Mouse (Mus musculus): ENCODE measurements around the gene Lta. TPM values are rescaled to one million over a fixed set of nuclear protein-coding genes. Genes with fewer than 3 reads are reported as not detected.

Gene Lta
- total and polyA plus RNA-seq, 3 experiments, result 0.24 TPM; not detected in 2

DNA sequence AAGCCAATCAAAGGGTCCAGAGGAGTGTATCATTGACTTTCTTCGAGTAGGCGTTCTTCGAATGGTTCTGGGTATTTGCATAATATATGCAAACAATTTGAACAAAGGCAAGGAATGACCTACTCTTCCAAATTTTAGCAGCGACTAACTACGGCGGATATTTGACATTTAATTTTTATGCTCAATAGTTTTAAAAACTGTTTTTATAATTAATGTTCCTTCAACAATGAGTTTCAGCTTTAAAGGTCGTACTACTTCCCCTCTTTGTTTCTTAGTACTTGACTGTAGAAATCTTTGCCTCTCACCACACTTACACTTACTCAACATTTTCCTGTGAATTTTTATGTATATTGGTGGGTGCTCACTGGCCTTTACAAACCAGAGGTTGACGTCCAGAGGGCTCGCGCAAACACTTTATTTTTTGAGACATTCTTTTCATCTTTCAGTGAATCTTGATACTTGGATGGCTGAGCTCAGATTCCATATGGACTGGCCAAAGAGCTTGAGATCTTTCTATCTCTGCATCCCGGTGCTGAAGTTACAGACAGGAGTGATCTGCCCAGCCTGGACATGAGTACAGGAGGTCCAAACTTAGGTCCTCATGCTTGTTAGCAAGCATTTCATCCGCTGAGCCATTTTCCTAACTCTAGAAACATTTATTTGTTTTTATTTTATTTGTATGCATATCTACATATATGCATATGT is 39.5 kb downstream of the Lta start:
- no peak for DNase-seq (ENCODE audit: low read depth, low spot score)
- no peak for TF ChIP-seq E2F4 (IDR thresholded peaks at IDR 0.05; ENCODE audit: borderline replicate concordance, low read depth, low read length)
- no peak for TF ChIP-seq BHLHE40 (IDR thresholded peaks at IDR 0.05; ENCODE audit: borderline replicate concordance, low read depth, low read length)
- TF ChIP-seq ZNF384 (IDR thresholded peaks at IDR 0.05; ENCODE audit: low read depth, low read length), result no peak
- no peak; the same call in 1 of the 2 replicates for TF ChIP-seq MYC (IDR thresholded peaks at IDR 0.05; ENCODE audit: low read depth, low read length)
- peak; percentile 51; the same call in 1 of the 2 replicates for TF ChIP-seq MXI1 (IDR thresholded peaks at IDR 0.05; ENCODE audit: low read depth, low read length)
- TF ChIP-seq ZMIZ1 (IDR thresholded peaks at IDR 0.05; ENCODE audit: low read depth, low read length), result no peak
- no peak for TF ChIP-seq SIN3A (IDR thresholded peaks at IDR 0.05; ENCODE audit: low read length)
- no peak for TF ChIP-seq ELF1 (IDR thresholded peaks at IDR 0.05; ENCODE audit: low read depth, low read length)
- H3K9ac ChIP-seq (ENCODE audit: control insufficient read depth, low read depth, low read length, poor library complexity, severe bottlenecking), result peak overlapping the region; percentile 85
- peak overlapping the region; percentile 96 for H3K27ac ChIP-seq (ENCODE audit: control insufficient read depth, low read depth, low read length)
- no peaks in the 10 kb centered on the region for H3K9me3 ChIP-seq (replicated peaks; ENCODE audit: insufficient read depth, low read length)
- no peaks in the 10 kb centered on the region for H3K27me3 ChIP-seq (ENCODE audit: control insufficient read depth in 1 of 2, insufficient read depth in 2 of 2, low read length in 2 of 2)
- H3K4me1 ChIP-seq (ENCODE audit: control insufficient read depth in 1 of 2, insufficient read depth in 2 of 2, low read length in 2 of 2), result peaks cover 3 to 13% of the 10 kb centered on the region in 2 experiments; a peak in 3 of 4 replicates
- H3K4me3 ChIP-seq (ENCODE audit: control insufficient read depth in 1 of 2, insufficient read depth in 1 of 2, low read depth in 2 of 2, low read length in 2 of 2), result peak overlapping the region; percentile 89 to 92
- peaks cover 43% of the 10 kb centered on the region for H3K79me2 ChIP-seq (ENCODE audit: control insufficient read depth, insufficient read depth, low read length, poor library complexity)
- peaks cover 13 to 21% of the 10 kb centered on the region in 2 experiments for H3K36me3 ChIP-seq (ENCODE audit: control insufficient read depth in 1 of 2, insufficient read depth in 2 of 2, low read length in 2 of 2)

DNA sequence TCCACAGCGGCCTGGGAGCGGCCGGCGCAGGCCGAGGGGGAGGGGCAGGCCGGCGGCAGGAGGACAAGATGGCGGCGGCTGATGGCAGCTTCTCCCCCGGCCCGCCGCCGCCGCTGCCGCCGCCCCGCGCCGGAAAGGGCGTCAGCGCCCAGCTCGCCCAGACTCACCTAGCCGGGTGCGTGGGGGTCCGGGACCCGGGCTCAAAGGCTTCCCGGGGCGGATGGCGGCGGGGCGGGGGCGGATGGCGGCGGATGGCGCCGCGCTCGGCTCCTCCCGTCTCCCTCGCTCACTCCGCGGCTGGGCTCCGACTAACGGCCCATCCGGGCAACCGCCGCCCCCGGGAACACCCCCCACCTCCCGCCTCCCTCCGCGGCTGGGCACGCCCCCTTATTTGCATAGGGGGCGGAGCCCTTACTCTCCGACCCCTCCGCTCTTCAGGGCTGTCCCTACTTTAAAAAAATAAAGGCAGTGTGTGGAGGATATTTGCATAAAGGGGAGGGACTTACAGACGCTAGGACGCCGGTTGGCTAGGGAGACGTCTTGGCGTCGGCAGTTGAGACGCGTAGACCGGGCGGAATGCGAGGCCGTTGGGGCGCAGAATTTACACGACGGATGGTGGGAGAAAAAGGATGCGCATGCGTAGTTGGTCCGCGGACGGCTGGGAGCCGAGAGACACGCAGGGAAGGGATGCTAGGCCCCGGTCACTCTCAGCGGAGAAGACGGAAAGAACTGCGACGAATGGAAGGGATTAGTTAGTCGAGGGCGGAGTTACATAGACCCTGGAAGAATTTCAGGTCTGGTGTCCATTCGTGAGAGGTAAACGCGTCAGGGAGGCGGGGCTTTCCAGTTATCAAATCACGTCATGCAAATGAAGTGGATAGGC is 40.3 kb downstream of the Lta start, which contains the start of gene Prrc2a:
Gene Prrc2a, minus strand, starts transcription at position 330 of the 883 bp plus-strand sequence.
- peaks cover 3 to 13% of the 10 kb centered on the region in 2 experiments; a peak in 3 of 4 replicates for H3K4me1 ChIP-seq (ENCODE audit: control insufficient read depth in 1 of 2, insufficient read depth in 2 of 2, low read length in 2 of 2)
- peaks cover 50% of the 10 kb centered on the region for H3K79me2 ChIP-seq (ENCODE audit: control insufficient read depth, insufficient read depth, low read length, poor library complexity)
- no peaks in the 10 kb centered on the region for H3K9me3 ChIP-seq (replicated peaks; ENCODE audit: insufficient read depth, low read length)
- H3K27ac ChIP-seq (ENCODE audit: control insufficient read depth, low read depth, low read length), result peak within 1 kb of the TSS; percentile 96
- peak within 1 kb of the TSS; percentile 85 for H3K9ac ChIP-seq (ENCODE audit: control insufficient read depth, low read depth, low read length, poor library complexity, severe bottlenecking)
- H3K36me3 ChIP-seq (ENCODE audit: control insufficient read depth in 1 of 2, insufficient read depth in 2 of 2, low read length in 2 of 2), result peaks cover 21% of the 10 kb centered on the region in 2 experiments
- DNase-seq (ENCODE audit: low read depth, low spot score), result peak; percentile 99
- no peaks in the 10 kb centered on the region for H3K27me3 ChIP-seq (ENCODE audit: control insufficient read depth in 1 of 2, insufficient read depth in 2 of 2, low read length in 2 of 2)
- peak within 1 kb of the TSS; percentile 92 to 97 for H3K4me3 ChIP-seq (ENCODE audit: control insufficient read depth in 1 of 2, insufficient read depth in 1 of 2, low read depth in 2 of 2, low read length in 2 of 2)
- peak; percentile 92 for TF ChIP-seq GATA1 (IDR thresholded peaks at IDR 0.05; ENCODE audit: low read depth, low read length)
- no peak for TF ChIP-seq CHD1 (IDR thresholded peaks at IDR 0.05; ENCODE audit: low read depth, low read length)
- no peak for TF ChIP-seq MEF2A (IDR thresholded peaks at IDR 0.05; ENCODE audit: extremely low read depth, insufficient replicate concordance, low read depth, low read length, poor library complexity, severe bottlenecking)
- TF ChIP-seq SMC3 (IDR thresholded peaks at IDR 0.05; ENCODE audit: low read depth, low read length), result no peak
- peak; percentile 72 for TF ChIP-seq NELFE (IDR thresholded peaks at IDR 0.05; ENCODE audit: low read depth, low read length)
- TF ChIP-seq ELF1 (IDR thresholded peaks at IDR 0.05; ENCODE audit: low read depth, low read length), result peak; percentile 67; the same call in 1 of the 2 replicates
- no peak for TF ChIP-seq POLR2AphosphoS5 (IDR thresholded peaks at IDR 0.05; ENCODE audit: borderline replicate concordance, low read depth, low read length)
- peak; percentile 34; the same call in 1 of the 2 replicates for TF ChIP-seq ETS1 (IDR thresholded peaks at IDR 0.05; ENCODE audit: low read depth, low read length)
- TF ChIP-seq TBP (IDR thresholded peaks at IDR 0.05; ENCODE audit: low read depth, low read length), result peak; percentile 67; the same call in 1 of the 2 replicates
- peak; percentile 40; the same call in 1 of the 2 replicates for TF ChIP-seq KAT2A (conservative IDR thresholded peaks at IDR 0.05; ENCODE audit: low read depth, low read length)
- no peak for TF ChIP-seq RCOR1 (IDR thresholded peaks at IDR 0.05; ENCODE audit: low read depth, low read length)
- TF ChIP-seq TAL1 (IDR thresholded peaks at IDR 0.05; ENCODE audit: low read length), result no peak
- TF ChIP-seq EP300 (IDR thresholded peaks at IDR 0.05; ENCODE audit: low read depth in 1 of 2, low read length in 2 of 2), result peak in 1 of 2 experiments; percentile 49; a peak in 1 of 4 replicates
- peak; percentile 27 for TF ChIP-seq TCF12 (IDR thresholded peaks at IDR 0.05; ENCODE audit: low read depth, low read length)
- TF ChIP-seq E2F4 (IDR thresholded peaks at IDR 0.05; ENCODE audit: borderline replicate concordance, low read depth, low read length), result no peak
- TF ChIP-seq RAD21 (IDR thresholded peaks at IDR 0.05; ENCODE audit: low read depth, low read length), result no peak
- TF ChIP-seq NRF1 (IDR thresholded peaks at IDR 0.05; ENCODE audit: insufficient read depth, low read depth, low read length, poor library complexity, severe bottlenecking), result peak; percentile 93
- peak; percentile 64 to 75 for TF ChIP-seq POLR2A (IDR thresholded peaks at IDR 0.05; ENCODE audit: control insufficient read depth in 1 of 2, insufficient read depth in 1 of 2, low read depth in 1 of 2, low read length in 2 of 2, poor library complexity in 1 of 2)
- no peak for TF ChIP-seq CTCF (IDR thresholded peaks at IDR 0.05 in 2 of 3, conservative IDR thresholded peaks at IDR 0.05 in 1 of 3; ENCODE audit: control insufficient read depth in 1 of 3, insufficient read depth in 1 of 3, low read depth in 2 of 3, low read length in 3 of 3, poor library complexity in 1 of 3, severe bottlenecking in 1 of 3)
- TF ChIP-seq MAX (IDR thresholded peaks at IDR 0.05; ENCODE audit: low read length), result peak; percentile 34; the same call in 1 of the 2 replicates
- TF ChIP-seq ZNF384 (IDR thresholded peaks at IDR 0.05; ENCODE audit: low read depth, low read length), result peak; percentile 92
- TF ChIP-seq MAFK (IDR thresholded peaks at IDR 0.05; ENCODE audit: borderline replicate concordance, low read depth, low read length), result no peak
- TF ChIP-seq CHD2 (IDR thresholded peaks at IDR 0.05; ENCODE audit: low read length), result no peak
